In genomic region chr19:57543681-57544214, GRCm38 (mm10) we compare ENCODE assay signal across 7 mouse cellular contexts.
DNase-seq lines count a peak whose midpoint lies in the region; ATAC-seq and TF ChIP-seq lines count a peak whose summit lies in the region.

No protein-coding gene starts in this region.

- no peaks in the 10 kb centered on the region for H3K4me1 ChIP-seq in kidney, postnatal 0 days (replicated peaks; ENCODE audit: insufficient read depth, low read length)
- H3K4me1 ChIP-seq in limb, embryonic 15.5 days, result peaks cover 6% of the 10 kb centered on the region
- peaks cover 5% of the 10 kb centered on the region for H3K4me1 ChIP-seq in olfactory bulb, adult 2 months (ENCODE audit: control insufficient read depth, insufficient read depth, low read length)

- peak overlapping the region; percentile 49 for H3K4me2 ChIP-seq in kidney, postnatal 0 days (ENCODE audit: low read length)
- H3K4me2 ChIP-seq in limb, embryonic 15.5 days, result peak overlapping the region; percentile 21

- TF ChIP-seq POLR2A in olfactory bulb, adult 2 months (IDR thresholded peaks at IDR 0.05; ENCODE audit: insufficient read depth, low read depth, low read length), result no peak

- peak; percentile 31 for DNase-seq in NIH3T3 (ENCODE audit: low read depth)
- DNase-seq in cerebellum, postnatal 14 days, result peak; percentile 90 to 96
- peak; percentile 23 to 47 for DNase-seq in frontal cortex, postnatal 25 days (ENCODE audit: low spot score in 2 of 2)
- DNase-seq in kidney, postnatal 0 days (ENCODE audit: low spot score), result peak; percentile 76
- DNase-seq in thymus, postnatal 36 days, result no peak

- H3K4me3 ChIP-seq in kidney, postnatal 0 days (replicated peaks; ENCODE audit: low read depth, low read length), result peak overlapping the region; percentile 24; the same call in 1 of the 2 replicates
- H3K4me3 ChIP-seq in limb, embryonic 15.5 days, result 0 out of 2 replicates have a peak overlapping the region, but pooled peaks have one; percentile 5
- H3K4me3 ChIP-seq in olfactory bulb, adult 2 months (ENCODE audit: insufficient read depth, low read depth, low read length), result no peak overlapping the region

- 19% methylated on average over 13 of the region's 13 CpGs for WGBS in kidney, postnatal 0 days
- 19% methylated on average over 13 of the region's 13 CpGs for WGBS in limb, embryonic 15.5 days
- WGBS in olfactory bulb, adult 2 months, result 8% methylated on average over 13 of the region's 13 CpGs

- no peaks in the 10 kb centered on the region for H3K36me3 ChIP-seq in kidney, postnatal 0 days (ENCODE audit: insufficient read depth, low read length)
- H3K36me3 ChIP-seq in limb, embryonic 15.5 days, result no peaks in the 10 kb centered on the region

- H3K27ac ChIP-seq in kidney, postnatal 0 days, result no peak overlapping the region
- no peak overlapping the region; the same call in 1 of the 2 replicates for H3K27ac ChIP-seq in limb, embryonic 15.5 days
- peak overlapping the region; percentile 82 for H3K27ac ChIP-seq in olfactory bulb, adult 2 months (ENCODE audit: insufficient read depth, low read depth, low read length)

- no peaks in the 10 kb centered on the region for H3K9me3 ChIP-seq in kidney, postnatal 0 days (replicated peaks; ENCODE audit: low read length)
- H3K9me3 ChIP-seq in limb, embryonic 15.5 days, result no peaks in the 10 kb centered on the region

- ATAC-seq in kidney, postnatal 0 days (replicated peaks; ENCODE audit: low FRiP score, low read depth), result no peak
- no peak for ATAC-seq in limb, embryonic 15.5 days (ENCODE audit: insufficient number of reproducible peaks, low FRiP score, low TSS enrichment, low read depth)

- no peaks in the 10 kb centered on the region for H3K27me3 ChIP-seq in kidney, postnatal 0 days (ENCODE audit: insufficient read depth, low read length)
- no peaks in the 10 kb centered on the region for H3K27me3 ChIP-seq in limb, embryonic 15.5 days

- H3K9ac ChIP-seq in kidney, postnatal 0 days (ENCODE audit: low read depth, low read length), result peak overlapping the region; percentile 27; the same call in 1 of the 2 replicates
- H3K9ac ChIP-seq in limb, embryonic 15.5 days, result no peak overlapping the region

- peak; percentile 69 for TF ChIP-seq CTCF in kidney, postnatal 0 days (IDR thresholded peaks at IDR 0.05; ENCODE audit: low read depth)
- TF ChIP-seq CTCF in olfactory bulb, adult 2 months (IDR thresholded peaks at IDR 0.05; ENCODE audit: insufficient read depth, low read depth, low read length), result no peak

Comparison
In these comparisons a context has a peak if more than half of its experiments do, and no peak if none do; other contexts are left out.
1. DNase-seq: peak in NIH3T3 (single experiment), cerebellum, postnatal 14 days (2 of 2), frontal cortex, postnatal 25 days (2 of 2) and kidney, postnatal 0 days (single experiment); none in thymus, postnatal 36 days (0 of 2).